Mouse (Mus musculus) ES-Bruce4 (cell line): Measurements from ENCODE around the gene Ubc.

ENCODE experiments used
- CTCF ChIP-seq: IDR thresholded peaks from one replicate; pipeline ENCODE4 v1.8.1; 2011; ENCODE audit warnings: low read depth, low read length
- EP300 ChIP-seq: IDR thresholded peaks from 2 replicates; pipeline ENCODE4 v1.6.1; 2011; ENCODE audit warnings: low read depth, low read length; ENCODE audit not compliant: insufficient read depth
- POLR2A ChIP-seq: IDR thresholded peaks from one replicate; pipeline ENCODE4 v1.8.1; 2011; ENCODE audit warnings: low read length; ENCODE audit not compliant: insufficient read depth

DNA sequence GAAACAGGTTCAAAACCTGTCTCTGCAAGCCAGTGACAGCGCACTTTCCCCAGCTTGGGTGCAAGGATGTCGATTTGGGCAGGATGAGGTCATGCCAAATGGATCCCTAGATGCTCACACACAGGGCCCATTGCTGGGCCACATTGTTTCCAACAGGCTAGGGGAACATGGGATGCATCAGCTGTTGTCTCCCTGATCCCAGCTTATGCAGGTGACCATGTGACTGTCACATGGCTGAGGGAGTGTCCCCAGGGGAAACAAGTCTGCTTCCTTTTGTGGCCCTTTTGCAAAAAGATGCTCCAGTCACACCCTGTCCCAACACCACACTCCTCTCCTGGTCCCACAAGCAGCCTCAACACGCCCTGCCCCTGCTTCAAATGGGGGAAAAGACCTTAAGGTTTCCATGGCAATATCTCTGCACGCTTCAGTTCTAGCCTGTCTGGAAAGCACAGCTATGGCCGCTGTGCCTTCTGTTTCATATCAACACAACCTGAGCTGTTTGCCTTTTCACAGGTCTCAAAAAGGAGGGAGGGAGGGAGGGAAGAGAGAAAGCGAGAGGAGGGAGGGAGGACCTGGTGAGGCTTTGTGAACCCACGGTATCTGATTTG is 35.0 kb downstream of the Ubc start:
- TF ChIP-seq POLR2A (no peak), CTCF (no peak), EP300 (no peak)
